Mouse (Mus musculus): ENCODE results near the gene Cend1.

GRCm38 (mm10) chr7:141453636-141454035 is 24.3 kb upstream of the Cend1 start:
- TF ChIP-seq CTCF (conservative IDR thresholded peaks at IDR 0.05; ENCODE audit: insufficient read depth, insufficient read length, low read depth, low read length) (no peak), POLR2A (IDR thresholded peaks at IDR 0.05; ENCODE audit: low read depth, low read length) (no peak)

Measured in kidney, adult 2 months (tissue).